Mouse (Mus musculus) macrophage (primary cell): ENCODE results near the gene Tent5a. TPM values are rescaled to one million over a fixed set of nuclear protein-coding genes. Genes with fewer than 3 reads are reported as not detected.

Experiments
- H3K27ac ChIP-seq: fragments of 350-480 bp; formaldehyde crosslinking; 2 replicates; pipeline ENCODE4 v1.9.0; 2021
- H3K36me3 ChIP-seq: fragments of 350-480 bp; formaldehyde crosslinking; 2 replicates; pipeline ENCODE4 v1.9.0; 2021; ENCODE audit errors: inconsistent target
- H3K4me3 ChIP-seq: fragments of 350-480 bp; formaldehyde crosslinking; 2 replicates; pipeline ENCODE4 v1.9.0; 2021; ENCODE audit errors: inconsistent target
- H3K79me2 ChIP-seq: fragments of 350-480 bp; formaldehyde crosslinking; 2 replicates; pipeline ENCODE4 v1.9.0; 2021; ENCODE audit errors: inconsistent target
- WGBS: methylation state at CpG from one replicate; pipeline ENCODE4 v1.1.7; 2026; ENCODE audit warnings: inconsistent platforms; ENCODE audit not compliant: missing documents; 5-methylcytosine and 5-hydroxymethylcytosine counted together
- polyA plus RNA-seq: library from polyadenylated mRNA; stranded (reverse); fragments of 250-400 nt; gene quantifications from 3 replicates; pipeline ENCODE4 v1.2.4, GENCODE M21; 2018; ENCODE audit warnings: inconsistent platforms

Tent5a gene
- polyA plus RNA-seq, 1 experiment from 2014 or later, result 48.6 TPM

DNA sequence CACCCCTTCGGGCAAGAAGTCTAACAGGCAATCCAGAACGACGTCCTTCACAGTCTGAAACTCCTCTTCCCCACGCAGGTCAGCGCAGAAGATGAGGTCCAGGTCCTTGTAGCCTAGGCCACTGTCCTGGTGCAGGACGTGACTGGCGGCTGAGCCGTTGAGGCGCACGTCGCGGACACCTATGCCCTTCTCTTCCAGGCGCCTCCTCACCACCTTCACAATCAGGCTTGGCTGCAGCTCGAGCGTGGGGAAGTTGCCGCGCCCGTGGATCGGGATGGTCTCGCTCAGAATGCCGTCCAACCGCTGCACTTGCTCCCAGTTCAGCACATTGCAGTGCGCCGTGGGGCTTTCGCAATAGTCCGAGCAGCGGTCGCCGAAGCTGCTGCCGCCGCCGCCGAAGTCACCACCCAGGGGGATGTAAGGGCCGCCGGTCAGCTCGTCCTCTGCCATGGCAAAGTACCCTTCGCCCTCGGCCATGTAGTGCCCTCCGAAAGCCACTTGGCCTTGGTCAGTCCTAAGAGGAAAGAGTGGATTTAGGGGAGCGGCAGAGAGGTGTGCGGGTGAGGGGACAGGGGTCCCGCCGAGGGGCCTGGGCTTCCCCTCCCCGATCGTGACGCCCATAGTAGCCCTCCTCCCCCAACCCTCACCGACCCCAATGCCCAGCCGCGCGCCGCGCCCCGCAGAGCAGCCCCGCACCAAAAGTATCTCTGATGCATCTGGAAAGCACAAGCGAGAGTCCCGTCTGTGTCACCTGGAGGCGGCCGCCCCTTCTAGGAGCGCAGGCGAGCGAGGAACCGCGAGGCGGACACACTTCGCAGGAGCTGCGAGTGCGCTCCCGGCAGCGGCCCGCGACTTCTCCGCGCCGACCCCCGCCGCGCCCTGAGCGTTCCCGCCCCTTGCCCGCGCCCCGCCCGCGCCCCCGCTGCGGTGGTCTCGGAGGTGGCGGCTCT, 581 bp downstream of the Tent5a start:
- H3K4me3 ChIP-seq, result peak overlapping the region; percentile 93
- peaks cover 21% of the 10 kb centered on the region; the same call in 1 of the 2 replicates for H3K36me3 ChIP-seq
- peak overlapping the region; percentile 90 for H3K27ac ChIP-seq
- under 1% methylated on average over 71 of the region's 88 CpGs for WGBS
- peaks cover 54% of the 10 kb centered on the region for H3K79me2 ChIP-seq

DNA sequence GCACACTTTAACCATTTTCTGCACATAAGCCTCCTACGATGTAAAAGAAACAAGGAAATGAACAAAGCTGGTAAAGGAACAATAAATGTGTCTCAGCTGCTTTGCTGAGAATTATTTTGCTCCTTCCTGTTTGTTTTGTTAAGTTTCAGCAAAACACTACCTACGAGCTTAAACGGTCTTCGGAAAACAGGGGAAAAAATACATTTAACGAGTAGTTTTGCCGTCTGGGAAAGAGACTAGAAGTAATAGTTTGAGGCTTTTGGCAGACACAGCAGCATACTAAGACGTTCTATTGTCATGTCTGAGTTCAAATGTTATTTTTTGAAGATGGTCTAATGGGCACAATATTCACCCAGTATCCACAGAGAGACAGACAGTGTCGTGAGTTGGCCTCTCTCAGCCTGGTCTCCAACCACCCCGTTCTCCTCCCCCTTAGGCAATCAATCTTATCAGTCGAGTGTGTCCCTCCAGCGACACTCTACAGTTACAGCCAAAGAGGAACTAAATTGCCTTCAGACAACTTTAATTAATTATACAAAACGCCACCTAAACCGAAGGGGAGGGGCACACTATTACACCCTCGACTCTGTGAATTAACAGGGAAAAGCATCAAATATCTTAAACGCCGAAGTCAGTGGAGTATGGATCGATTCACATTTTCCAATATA, 1.8 kb downstream of the Tent5a start:
- 12% methylated on average over 17 of the region's 17 CpGs for WGBS
- H3K27ac ChIP-seq, result peak overlapping the region; percentile 90
- peaks cover 60% of the 10 kb centered on the region for H3K79me2 ChIP-seq
- peaks cover 33% of the 10 kb centered on the region for H3K36me3 ChIP-seq
- H3K4me3 ChIP-seq, result peak overlapping the region; percentile 93

DNA sequence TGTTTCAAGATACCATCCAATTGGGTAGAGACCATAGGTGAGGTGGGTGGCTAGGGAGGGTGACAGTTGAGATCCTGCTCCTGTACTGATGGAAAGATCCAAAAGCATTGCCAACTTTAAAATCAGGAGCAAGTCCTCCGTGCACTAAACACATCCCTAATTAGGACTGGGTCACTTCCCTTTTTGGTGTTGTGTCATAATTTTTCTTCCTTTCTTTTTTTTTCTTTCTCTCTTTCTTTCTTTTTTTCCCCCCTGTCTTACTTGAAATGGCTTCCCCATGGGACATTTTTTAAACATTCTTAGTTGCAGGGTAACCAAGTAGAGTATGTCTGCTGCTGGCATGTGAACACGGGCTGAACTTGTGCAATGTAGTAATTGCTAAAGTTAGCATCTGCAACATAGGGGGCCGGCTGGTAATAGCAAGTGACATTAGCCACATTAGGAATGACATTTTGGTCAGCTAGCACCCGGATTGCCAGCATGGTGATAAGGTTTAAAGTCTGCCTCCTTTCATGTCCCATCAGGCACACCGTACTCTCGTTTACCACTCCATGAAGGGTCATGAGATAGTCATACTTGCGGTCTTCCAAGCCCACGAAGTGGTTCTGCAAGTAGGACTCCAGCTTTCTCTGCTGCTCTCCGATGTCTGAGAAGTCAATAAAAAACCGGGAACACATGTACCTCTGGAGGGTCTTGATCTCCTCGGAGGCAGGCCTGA, 2.8 kb downstream of the Tent5a start:
- Histone ChIP-seq H3K79me2 (peaks cover 60% of the 10 kb centered on the region), H3K4me3 (peak overlapping the region; percentile 93), H3K36me3 (peaks cover 35% of the 10 kb centered on the region), H3K27ac (peak overlapping the region; percentile 90)
- WGBS, result 47% methylated on average over 11 of the region's 11 CpGs

GRCm38 (mm10) chr9:85320167-85320951, 6.8 kb downstream of the Tent5a start:
- H3K4me3 ChIP-seq, result no peak overlapping the region
- WGBS, result 91% methylated on average over 8 of the region's 8 CpGs
- no peak overlapping the region for H3K27ac ChIP-seq
- peaks cover 45% of the 10 kb centered on the region for H3K79me2 ChIP-seq
- peaks cover 35% of the 10 kb centered on the region for H3K36me3 ChIP-seq

- Histone ChIP-seq H3K27ac (no peak overlapping the region), H3K79me2 (peaks cover 2% of the 10 kb centered on the region; the same call in 1 of the 2 replicates), H3K4me3 (no peak overlapping the region), H3K36me3 (peaks cover 10% of the 10 kb centered on the region)
- WGBS, result 77% methylated on average over 1 of the region's 1 CpGs
Observed at GRCm38 (mm10) chr9:85316122-85316521, 11.0 kb downstream of the Tent5a start.

- Histone ChIP-seq H3K4me3 (no peak within 1 kb of the TSS), H3K36me3 (no peaks in the 10 kb centered on the region), H3K27ac (no peak within 1 kb of the TSS), H3K79me2 (no peaks in the 10 kb centered on the region)
- 92% methylated on average over 6 of the region's 6 CpGs for WGBS
Observed at GRCm38 (mm10) chr9:85312473-85312872, 14.7 kb downstream of the Tent5a start, which contains the start of gene Gm11114. Gene Gm11114 (plus strand): TSS chr9:85312773.

DNA sequence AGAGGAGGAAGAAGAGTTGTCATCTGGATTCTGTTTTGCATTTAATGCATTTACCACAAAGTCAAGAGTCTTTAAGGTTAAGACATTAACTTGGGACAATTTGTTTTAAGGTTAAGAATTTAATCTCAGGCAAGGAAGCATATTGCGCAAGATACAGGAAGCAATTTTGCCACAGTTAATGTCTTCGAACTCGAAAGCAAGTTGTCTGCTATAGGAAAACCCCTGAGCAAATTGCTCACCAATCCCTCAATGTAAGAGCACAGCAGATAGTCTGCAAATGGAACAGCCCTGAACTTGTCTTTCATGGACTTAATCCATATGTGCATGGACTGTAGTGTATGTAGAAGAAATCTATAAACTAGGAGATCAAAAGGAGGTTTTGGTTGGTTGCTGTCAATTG, 23.8 kb downstream of the Tent5a start:
- Histone ChIP-seq H3K27ac (no peak overlapping the region), H3K4me3 (no peak overlapping the region), H3K79me2 (no peaks in the 10 kb centered on the region), H3K36me3 (no peaks in the 10 kb centered on the region)
- WGBS, result 29% methylated on average over 3 of the region's 3 CpGs

GRCm38 (mm10) chr9:85302849-85303248, 24.3 kb downstream of the Tent5a start:
- Histone ChIP-seq H3K36me3 (no peaks in the 10 kb centered on the region), H3K79me2 (no peaks in the 10 kb centered on the region), H3K27ac (no peak overlapping the region), H3K4me3 (no peak overlapping the region)
- WGBS, result 93% methylated on average over 4 of the region's 4 CpGs

DNA sequence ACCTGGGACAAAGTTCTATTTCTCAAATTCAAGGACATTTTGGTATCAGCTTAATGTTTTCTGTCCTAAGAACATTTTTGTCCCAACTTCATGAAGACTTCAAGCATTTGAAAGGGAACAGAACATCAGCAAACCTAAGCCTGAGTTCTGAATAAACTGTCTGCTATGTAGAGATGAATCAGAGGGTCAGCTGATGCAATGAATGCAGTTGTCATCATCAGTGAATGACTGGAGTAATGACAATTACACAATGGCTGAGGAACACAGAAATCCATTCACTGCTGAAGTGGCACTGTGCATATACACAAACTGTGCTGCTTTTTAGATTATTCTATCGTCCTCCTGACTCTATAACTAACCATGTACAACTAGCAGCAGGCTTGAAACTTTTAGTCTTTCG, 53.0 kb downstream of the Tent5a start:
- Histone ChIP-seq H3K79me2 (no peaks in the 10 kb centered on the region), H3K27ac (no peak overlapping the region), H3K36me3 (no peaks in the 10 kb centered on the region), H3K4me3 (no peak overlapping the region)
- WGBS, result 100% methylated on average over 2 of the region's 2 CpGs

Other genes with a start within 250 kb of the Tent5a start
- gene Gm11114, start 14.6 kb downstream of the Tent5a start, polyA plus RNA-seq, result not detected in 3 replicates